Mouse (Mus musculus) embryonic fibroblast, embryonic 13.5 days (primary cell): ENCODE measurements around the gene Pdcd1. TPM values are rescaled to one million over a fixed set of nuclear protein-coding genes. Genes with fewer than 3 reads are reported as not detected.
"Not testable (repeated sequence)": the region's sequence is repeated elsewhere in the genome, so short reads cannot be mapped to it uniquely, and the experiment has no call there.

Experiments
- H3K27ac ChIP-seq: 2 replicates; pipeline ENCODE4 v1.5.1; 2012; ENCODE audit warnings: low read length, control low read depth, inconsistent platforms; ENCODE audit not compliant: insufficient read depth
- H3K4me1 ChIP-seq: 2 replicates; pipeline ENCODE4 v1.6.1; 2011; ENCODE audit warnings: low read length; ENCODE audit not compliant: control insufficient read depth, insufficient read depth
- H3K4me3 ChIP-seq: 2 replicates; pipeline ENCODE4 v1.5.1; 2011; ENCODE audit warnings: mild to moderate bottlenecking, control low read depth, low read length; ENCODE audit not compliant: insufficient read depth
- CTCF ChIP-seq: IDR thresholded peaks from 2 replicates; pipeline ENCODE4 v1.5.1; 2011; ENCODE audit warnings: mild to moderate bottlenecking, control low read depth, low read length, moderate library complexity, borderline replicate concordance; ENCODE audit not compliant: insufficient read depth
- POLR2A ChIP-seq: IDR thresholded peaks from 2 replicates; pipeline ENCODE4 v1.6.1; 2011; ENCODE audit warnings: low read depth, mild to moderate bottlenecking, control low read depth, low read length, moderate library complexity
- polyA plus RNA-seq: library from polyadenylated mRNA; stranded (reverse); fragments of >200 nt; gene quantifications from 2 replicates; pipeline ENCODE4 v1.2.4, GENCODE M21; 2011; ENCODE audit warnings: low read depth; ENCODE audit not compliant: missing spikeins, insufficient read length

The Pdcd1 gene
- polyA plus RNA-seq, 1 experiment, result not detected

DNA sequence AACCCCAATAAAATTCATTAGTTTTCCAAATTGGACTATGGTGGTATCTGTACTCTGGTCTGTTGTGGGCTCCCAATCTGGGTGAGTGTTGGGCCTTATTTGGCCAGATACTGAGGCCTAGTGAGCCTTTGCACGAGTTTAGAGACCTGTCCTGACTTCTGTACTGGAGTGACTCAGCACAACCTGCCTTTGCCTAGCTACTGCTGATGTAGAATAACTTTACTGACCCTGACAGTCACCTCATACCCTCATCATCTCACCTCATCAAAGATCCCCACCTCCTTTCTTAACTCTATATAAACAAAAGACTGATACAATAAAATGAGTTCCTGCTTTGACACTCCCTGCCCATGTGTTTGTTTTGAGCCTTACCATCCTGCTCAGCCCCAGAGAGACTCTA lies 24.3 kb upstream of the Pdcd1 start:
- no peak overlapping the region for H3K4me3 ChIP-seq
- no peak overlapping the region for H3K27ac ChIP-seq
- H3K4me1 ChIP-seq, result no peaks in the 10 kb centered on the region
- TF ChIP-seq POLR2A (no peak), CTCF (no peak)

DNA sequence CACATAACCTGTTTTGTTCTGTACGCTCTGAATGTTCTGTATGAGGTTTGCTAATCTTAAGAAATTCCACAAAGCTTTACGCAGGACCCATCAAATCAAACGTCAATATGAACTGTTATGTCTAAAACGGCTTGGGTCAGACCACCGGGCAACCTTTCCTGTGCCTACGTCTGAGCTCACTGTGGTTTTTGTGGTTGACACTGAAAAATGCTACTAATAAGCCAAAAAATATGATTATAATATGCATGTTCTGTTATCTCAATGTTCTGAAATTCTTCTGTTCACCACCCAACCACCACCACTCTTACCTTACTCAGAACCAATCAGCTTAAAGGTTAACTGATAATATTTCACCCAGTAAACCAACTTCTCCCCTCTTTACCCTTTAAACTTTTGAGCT lies 22.4 kb upstream of the Pdcd1 start:
- no peak overlapping the region for H3K4me3 ChIP-seq
- H3K27ac ChIP-seq, result no peak overlapping the region
- H3K4me1 ChIP-seq, result no peaks in the 10 kb centered on the region
- no peak for TF ChIP-seq CTCF
- no peak for TF ChIP-seq POLR2A

DNA sequence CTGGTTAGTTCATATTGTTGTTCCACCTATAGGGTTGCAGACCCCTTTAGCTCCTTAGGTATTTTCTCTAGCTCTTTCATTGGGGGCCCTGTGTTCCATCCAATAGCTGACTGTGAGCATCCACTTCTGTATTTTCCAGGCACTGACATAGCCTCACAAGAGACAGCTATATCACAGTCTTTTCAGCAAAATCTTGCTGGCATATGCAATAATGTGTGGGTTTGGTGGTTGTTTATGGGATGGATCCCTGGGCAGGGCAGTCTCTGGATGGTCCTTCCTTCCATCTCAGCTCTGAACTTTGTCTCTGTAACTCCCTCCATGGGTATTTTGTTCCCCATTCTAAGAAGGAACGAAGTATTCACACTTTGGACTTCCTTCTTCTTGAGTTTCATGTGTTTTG lies 5.9 kb upstream of the Pdcd1 start:
- H3K27ac ChIP-seq, H3K4me3 ChIP-seq, H3K4me1 ChIP-seq: not testable (repeated sequence)

DNA sequence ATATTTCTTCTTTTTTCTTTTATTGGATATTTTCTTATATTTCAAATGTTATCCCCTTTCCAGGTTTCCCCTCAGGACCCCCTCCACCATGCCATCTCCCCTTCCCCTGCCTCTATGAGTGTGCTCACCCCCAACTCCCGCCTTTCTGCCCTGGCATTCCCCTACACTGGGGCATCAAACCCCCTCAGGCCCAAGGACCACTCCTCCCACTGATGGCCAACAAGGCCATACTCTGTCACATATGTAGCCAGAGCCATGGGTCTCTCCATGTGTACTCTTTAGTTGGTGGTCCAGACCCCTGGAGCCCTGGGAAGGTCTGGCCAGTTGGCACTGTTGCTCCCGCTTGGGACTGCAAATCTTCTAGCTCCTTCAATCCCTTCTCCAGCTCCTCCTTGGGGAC lies 5.0 kb upstream of the Pdcd1 start:
- H3K27ac ChIP-seq, result no peak overlapping the region
- TF ChIP-seq POLR2A, result no peak
- TF ChIP-seq CTCF, result no peak
- H3K4me3 ChIP-seq, result no peak overlapping the region

DNA sequence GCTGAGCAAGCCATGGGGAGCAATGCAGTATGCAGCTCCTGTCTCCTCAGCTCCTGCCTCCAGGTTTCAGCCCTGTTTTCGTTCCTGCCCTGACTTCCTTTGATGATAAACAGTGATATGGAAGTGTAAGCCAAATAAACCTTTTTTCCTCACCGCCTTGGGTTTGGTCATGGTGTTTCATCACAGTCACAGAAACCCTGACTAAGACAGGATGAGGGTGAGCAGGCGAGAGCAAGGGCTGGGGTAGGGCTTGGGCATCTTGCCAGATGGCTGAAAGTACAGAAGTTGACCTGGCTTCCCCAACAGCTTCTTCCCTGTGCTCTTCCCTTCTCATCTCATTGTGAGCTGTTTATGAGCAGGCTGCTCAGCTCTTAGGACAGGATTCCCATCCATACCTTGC lies 3.6 kb upstream of the Pdcd1 start:
- no peak for TF ChIP-seq CTCF
- no peak for TF ChIP-seq POLR2A
- no peak overlapping the region for H3K27ac ChIP-seq
- no peak overlapping the region for H3K4me3 ChIP-seq
- no peaks in the 10 kb centered on the region for H3K4me1 ChIP-seq

More for the DNA sequence above, 5.0 kb upstream of the Pdcd1 start:
- H3K4me1 ChIP-seq, result no peaks in the 10 kb centered on the region

DNA sequence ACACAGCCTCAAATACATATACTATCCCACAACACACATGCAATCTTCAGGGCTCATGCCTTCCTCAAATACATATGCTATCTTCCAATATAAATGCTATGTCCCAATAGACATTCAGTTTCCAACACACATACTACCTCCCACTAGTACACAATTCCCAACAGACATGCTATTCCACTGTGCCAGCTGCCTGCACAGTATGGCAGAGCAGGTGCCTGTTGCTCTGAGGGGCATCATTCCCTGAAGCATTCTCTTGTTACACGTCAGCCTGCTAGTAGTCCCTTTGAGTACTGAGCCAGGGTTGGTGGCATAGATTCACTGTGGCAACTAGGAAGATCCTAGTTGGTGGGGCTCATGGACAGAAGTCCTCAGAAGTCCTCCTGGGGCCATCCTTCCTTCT lies 2.1 kb upstream of the Pdcd1 start:
- no peak for TF ChIP-seq CTCF
- TF ChIP-seq POLR2A, result no peak
- H3K4me3 ChIP-seq, result no peak overlapping the region
- no peaks in the 10 kb centered on the region for H3K4me1 ChIP-seq
- H3K27ac ChIP-seq, result no peak overlapping the region

DNA sequence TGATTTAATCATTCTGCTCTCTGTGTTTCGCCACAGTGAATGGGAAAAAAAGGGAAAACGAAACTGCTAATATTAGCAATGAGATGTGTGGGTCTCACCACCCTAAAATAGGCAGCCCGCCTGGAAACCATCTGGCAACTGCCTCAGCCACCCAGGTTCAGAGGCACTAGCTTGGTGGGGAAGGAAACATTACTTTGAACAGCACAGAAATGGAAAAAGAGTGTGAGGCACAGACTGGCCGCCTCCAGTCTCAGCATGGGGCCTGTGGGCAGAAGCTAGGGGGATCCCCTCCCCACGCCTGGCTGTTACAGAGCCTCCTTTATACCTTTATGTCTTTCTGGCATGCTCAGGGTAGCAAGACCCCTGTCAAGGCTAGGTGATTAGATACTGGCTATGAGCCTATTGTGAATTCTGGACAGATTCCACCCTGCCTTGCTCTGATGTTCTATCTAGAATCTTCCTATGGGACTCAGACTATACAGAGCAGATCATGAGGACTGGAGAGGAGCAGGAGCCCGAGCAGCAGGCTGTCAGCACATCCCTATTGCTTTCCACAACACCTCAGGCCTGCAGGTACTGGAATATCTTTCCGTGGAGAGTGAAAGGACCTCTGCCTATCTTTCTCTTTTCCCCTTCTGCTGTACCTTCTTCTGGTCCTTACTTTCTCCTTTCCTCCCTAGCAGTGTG lies 1.3 kb upstream of the Pdcd1 start:
- Histone ChIP-seq H3K27ac (no peak overlapping the region), H3K4me3 (no peak overlapping the region), H3K4me1 (no peaks in the 10 kb centered on the region)
- no peak for TF ChIP-seq CTCF
- TF ChIP-seq POLR2A, result no peak

DNA sequence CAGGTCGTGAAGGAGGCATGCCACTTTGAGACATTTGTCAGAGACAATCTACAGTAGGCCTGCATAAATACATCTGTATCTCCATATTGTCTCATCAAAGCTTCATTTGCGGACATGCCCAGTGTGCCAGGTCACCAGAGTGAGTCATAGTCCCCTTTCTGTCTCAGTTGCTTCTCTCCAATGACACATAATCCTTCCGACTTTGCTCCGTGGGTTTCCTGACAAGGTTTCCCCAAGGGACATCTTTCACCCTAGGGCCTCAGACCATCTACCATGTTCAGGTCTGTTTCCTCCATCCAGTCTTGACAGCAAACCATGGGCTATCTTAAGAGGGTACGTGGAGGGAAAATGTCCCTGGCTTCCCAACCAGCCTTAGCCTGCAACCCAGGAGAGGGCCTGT lies 1.2 kb downstream of the Pdcd1 start:
- H3K4me3 ChIP-seq, result no peak overlapping the region
- H3K27ac ChIP-seq, result no peak overlapping the region
- TF ChIP-seq CTCF (no peak), POLR2A (no peak)
- H3K4me1 ChIP-seq, result no peaks in the 10 kb centered on the region

DNA sequence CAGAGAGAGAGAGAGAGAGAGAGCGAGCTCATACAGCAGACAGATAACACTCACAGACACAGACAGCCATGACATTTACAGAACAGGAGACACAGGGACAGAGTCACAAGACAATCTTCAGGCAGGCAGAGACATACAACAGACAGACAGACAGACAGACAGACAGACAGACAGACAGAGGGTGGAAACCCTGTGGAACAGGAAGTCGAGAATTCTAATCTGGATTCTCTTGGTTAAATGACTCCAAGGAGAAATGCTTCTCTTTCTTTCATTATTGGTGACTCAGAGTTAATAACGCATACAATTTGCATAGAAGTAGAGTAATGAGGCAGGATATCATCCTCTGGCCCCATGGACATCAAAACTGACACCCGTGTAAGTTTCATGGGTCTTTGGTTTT lies 5.8 kb downstream of the Pdcd1 start:
- Histone ChIP-seq H3K4me1 (no peaks in the 10 kb centered on the region), H3K27ac (no peak overlapping the region), H3K4me3 (no peak overlapping the region)
- TF ChIP-seq CTCF, result no peak
- no peak for TF ChIP-seq POLR2A

DNA sequence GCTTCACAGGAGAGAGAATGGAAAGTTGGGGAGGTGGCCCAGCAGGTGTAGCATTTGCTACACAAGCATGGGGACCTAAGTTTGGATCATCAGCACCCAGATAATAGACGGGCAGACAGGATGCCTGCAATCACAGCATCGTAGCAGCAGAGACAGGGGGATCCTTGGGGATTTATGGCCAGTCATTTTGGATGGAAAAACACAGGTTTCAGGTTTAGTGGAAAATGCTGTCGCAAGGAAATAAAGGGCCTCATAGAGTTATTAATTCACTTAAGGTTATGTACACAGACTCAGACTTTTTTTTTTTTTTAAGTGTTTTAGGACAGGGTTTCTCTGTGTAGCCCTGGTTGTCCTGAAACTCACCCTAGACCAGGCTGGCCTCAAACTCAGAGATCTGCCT lies 6.8 kb downstream of the Pdcd1 start:
- no peak overlapping the region for H3K4me3 ChIP-seq
- TF ChIP-seq POLR2A (no peak), CTCF (no peak)

DNA sequence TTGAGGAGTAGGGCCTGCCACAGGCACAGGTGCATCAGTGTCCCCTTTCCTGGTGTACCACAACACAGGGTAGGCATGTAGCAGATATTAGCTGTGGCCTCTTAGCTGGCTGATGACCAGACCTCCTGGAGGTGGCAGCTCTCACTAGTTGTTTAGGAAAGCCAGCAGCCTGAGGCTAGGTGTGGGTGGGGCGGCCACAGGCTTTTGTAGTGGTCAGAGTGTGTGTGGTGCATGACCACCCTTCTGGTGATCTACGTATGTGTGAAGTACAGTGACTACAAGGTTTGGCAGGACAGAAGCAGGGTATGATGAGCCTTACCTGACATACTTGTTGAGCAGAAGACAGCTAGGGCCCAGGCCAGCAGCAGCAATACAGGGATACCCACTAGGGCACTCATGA lies 12.0 kb downstream of the Pdcd1 start:
- Histone ChIP-seq H3K4me3 (no peak overlapping the region), H3K4me1 (peaks cover 3% of the 10 kb centered on the region; the same call in 1 of the 2 replicates), H3K27ac (no peak overlapping the region)
- no peak for TF ChIP-seq CTCF
- no peak for TF ChIP-seq POLR2A

More for the DNA sequence above, 6.8 kb downstream of the Pdcd1 start:
- H3K27ac ChIP-seq, result no peak overlapping the region
- H3K4me1 ChIP-seq, result no peaks in the 10 kb centered on the region
